Mouse (Mus musculus) ovary, postnatal 14 days (tissue): ENCODE results near the gene Met.

Experiments used
- DNase-seq: peaks from one replicate; pipeline ENCODE4 v3.0.0; 2022; ENCODE audit warnings: low spot score

The Met gene

DNA sequence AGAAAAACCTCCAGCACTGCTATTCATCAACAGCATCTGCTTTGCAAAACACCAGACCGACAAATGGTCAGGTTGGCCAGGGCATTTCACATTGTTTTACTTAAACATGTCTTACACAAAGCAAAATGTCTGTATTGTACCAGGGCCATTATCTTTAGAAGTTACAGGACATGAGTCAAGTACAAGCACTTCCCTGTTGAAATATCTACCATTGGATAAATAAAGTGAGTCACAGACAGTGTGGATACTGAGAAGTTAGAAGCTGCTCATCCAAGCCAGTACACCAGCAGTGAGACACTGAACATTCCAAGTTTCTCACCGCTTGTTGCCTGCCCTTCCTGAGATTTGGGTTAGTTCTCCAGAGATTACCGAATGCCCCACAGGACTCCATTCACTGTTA is 86.0 kb downstream of the Met start:
- no peak for DNase-seq

DNA sequence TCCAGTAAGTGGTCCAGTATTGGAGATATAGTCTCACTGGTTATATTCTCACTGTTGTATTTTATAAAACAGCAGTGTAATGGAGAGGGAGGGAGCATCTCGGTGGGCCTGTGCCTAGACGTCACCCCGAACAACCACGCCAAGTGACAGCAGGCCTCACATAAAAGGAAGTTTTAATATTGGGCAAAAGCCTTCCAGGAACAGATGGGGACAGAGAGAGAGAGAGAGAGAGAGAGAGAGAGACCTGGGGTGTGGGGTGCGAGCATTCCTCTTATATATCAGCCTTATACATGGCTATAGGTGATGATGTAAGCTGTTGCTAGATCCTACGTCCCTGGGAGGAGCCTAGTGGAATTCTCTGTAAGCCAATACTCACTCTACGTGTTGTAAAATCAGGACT is 90.7 kb downstream of the Met start:
- no peak for DNase-seq

DNA sequence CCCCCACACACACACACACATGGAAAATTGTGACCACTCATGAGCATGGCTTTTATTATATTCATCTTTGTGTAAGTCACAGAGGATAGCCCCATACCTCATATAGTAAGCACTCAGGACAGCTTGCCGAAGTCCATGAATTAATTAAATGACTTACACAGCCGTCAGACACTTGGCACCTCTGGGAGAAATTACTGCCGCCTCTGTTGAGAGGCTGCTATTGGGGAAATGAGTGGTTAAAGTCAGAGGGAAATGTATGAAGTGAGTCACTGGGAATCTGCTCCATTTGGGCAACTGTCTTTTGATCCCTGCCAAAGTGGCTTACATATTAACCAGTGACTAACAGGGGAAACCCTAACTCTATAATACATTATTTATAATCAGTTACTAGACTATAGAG is 91.2 kb downstream of the Met start:
- DNase-seq: no peak

DNA sequence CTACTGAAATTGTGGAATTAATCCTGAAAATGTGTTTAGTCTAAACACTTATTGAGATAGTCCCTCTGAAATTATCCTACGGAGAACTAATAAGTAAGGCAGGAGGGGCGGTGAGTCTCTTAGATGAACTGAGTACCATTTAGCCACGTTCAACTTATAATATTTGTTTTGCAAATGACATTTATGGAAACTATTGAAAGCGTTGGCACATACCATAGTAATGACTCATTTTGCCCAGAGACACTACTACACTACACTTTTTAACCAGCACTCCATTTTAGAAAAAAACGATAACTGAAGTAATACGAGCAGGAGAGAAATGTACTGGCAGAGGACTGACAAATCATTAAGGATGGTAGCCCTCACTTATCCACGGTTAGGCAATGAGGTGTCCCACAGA is 92.1 kb downstream of the Met start:
- DNase-seq: no peak

DNA sequence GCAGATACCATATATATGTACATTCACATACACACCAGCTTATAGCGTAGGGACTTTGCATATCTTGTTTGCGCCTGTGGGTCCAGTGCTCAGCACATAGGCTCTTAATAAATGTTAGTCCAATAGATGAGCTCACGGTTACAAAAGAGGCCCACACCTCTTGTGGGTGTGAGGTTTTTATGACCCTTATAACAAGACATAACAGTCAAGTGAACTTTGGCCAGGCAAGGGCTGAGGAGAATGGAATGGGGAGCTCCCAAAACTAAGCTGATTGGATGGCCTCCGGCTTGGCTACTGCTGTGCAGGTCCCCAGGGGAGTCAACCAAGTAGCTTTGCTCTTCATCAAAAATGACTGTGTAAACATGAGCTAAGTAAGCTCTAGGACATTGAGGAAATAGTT is 96.1 kb downstream of the Met start:
- no peak for DNase-seq

DNA sequence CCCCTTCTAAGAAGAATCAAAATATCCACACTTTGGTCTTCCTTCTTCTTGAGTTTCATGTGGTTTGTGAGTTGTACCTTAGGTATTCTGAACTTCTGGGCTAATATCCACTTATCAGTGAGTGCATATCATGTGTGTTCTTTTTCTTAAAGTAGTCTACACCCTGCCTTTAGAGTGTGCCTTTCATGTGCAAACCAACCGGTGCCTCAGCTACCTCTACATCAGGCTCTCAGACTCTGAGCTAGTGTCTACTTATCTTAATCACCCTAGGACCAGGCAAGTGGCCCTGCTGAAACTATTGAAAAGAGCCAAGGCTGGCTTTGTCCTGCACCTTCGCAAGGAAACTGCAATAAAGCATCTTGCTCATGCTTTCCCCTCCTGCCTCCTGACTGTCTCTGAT is 97.7 kb downstream of the Met start:
- no peak for DNase-seq

DNA sequence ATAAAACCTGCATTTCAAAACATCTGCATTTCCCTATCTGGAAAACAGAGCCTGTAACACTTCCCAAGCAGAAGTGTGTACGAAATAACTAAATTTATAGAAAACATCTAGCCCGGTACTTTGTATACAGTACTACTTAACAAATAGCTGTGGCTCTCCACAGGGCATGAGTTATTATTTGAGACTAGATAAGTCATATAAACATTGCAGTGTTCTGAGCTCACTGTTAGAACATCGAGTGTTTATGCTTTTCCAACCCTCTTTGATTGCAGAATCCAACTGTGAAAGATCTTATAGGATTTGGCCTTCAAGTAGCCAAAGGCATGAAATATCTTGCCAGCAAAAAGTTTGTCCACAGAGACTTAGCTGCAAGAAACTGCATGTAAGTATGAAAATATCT is 98.3 kb downstream of the Met start:
- no peak for DNase-seq

DNA sequence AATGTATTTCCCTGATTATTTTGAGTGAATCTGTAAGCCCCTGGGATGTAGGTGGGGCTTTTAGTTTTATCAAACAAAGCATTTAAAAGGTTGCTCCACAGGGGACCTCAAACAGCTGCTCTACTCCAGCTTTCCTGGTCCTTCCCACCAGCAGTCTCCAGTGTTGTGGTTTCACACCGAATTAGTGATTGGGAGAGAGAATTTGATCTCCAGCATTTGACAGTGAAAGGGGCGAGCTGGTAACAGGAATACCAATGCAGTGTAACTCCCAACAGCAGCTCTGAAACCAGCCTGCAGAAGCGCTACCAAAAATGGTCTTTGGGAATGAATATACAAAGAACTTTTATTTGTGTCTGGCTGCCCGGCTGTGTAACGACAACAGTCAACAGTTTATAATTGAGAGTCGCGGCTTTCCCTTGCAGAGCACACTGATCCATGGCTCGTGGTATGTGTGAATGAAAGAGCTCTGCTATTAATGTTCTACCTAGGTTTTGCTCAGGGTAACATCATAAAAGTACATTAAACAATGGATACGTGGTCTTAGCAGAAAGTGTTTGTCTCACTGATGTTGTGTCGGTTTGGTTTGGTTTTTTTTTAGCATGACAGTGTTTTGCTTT is 99.0 kb downstream of the Met start:
- no peak for DNase-seq

DNA sequence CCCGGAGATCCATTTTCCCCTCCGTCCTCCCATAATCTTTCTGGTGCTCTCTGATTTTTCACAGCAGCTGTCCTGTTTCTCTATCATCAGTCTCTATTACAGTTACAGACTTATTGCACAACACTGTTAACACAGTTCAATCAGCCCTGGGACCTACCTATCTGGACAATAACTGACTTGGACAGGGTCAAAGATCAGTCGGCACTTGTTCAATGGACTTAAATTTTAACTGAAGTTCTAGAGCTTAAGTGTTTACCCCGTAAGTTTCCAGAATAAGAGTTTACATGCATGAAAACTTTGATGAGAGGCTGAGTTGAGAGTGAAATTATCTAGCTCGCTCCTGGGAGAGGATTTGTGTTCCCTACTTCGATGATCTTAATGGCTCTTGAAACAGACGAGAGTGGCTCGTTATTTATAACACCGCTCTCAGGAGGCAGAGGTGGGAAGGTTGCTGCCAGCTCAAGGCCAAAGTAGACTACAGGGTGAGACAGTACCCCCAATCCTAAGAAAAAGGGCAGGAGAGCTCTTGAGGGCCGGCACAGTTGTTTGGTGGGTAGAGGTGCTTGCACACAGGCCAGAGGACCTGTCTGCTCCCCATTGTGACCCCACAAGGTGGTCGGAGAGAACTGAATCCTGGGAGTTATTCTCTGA is 105.2 kb downstream of the Met start:
- no peak for DNase-seq

DNA sequence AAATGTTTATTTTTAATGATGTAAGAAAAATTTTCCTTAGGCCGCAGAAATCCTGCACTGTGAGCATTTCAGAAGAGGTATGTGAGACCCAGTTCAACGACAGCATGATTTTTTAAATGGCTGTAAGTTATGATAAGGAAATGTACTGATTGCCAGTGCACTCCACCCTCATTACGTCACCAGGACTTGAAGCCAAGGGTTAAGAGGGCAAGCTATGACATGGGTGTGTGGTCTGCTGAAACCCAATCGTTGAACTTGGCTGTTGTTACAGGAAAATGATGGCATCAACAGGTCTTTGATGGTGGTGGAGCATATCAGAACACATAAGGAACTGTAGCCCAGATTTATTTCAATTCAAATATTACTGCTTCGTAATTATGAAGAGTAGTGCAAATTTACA is 109.6 kb downstream of the Met start:
- DNase-seq: no peak

DNA sequence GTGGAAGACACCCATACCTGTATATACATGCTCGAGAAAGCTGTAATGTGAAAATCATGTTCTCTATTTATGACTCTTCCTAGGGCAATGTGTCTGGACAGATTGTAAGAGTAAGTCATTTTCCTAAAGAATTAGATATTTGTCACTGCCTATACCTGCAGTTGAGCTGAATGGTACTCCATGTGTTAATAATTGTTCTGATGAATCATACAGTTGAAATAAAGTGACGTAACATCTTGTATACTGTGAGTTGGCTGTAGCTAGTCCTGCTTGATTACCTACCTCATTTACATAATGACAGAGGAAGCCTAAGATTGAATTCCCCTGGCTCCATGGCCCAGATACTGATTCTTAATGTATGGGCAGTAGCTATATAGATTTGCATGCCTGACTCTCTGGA is 110.1 kb downstream of the Met start:
- DNase-seq: no peak

DNA sequence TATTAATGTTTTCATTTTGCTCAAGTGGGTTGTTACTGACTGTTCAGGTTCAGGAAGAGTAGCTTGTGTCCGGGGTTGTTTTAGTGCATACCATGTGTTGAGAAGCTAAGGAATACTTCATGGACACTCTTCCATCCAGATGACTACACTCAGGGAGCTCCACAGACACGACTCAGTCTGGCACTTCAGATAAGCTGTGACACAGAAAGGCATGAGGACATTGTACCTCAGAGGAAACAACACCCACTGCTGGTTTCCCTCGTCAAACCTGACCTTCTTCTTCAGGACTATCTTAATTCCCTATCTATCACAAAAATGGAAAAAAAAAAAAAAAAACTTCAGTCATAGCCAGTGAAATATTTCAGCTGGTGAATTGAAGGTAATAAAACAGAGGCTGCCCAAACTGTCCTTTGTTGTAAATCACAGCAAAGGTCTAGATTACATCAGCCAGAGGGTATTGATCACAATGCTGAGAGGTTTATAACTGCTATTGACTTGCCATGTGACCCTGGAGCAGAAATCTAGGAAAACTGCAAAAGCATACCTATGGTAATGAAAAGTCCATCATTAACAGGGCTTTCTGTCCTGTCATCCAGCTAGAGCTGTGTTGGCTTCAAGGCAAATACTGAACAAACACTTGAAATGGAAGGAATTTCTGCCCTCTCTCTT is 114.6 kb downstream of the Met start:
- DNase-seq: no peak

DNA sequence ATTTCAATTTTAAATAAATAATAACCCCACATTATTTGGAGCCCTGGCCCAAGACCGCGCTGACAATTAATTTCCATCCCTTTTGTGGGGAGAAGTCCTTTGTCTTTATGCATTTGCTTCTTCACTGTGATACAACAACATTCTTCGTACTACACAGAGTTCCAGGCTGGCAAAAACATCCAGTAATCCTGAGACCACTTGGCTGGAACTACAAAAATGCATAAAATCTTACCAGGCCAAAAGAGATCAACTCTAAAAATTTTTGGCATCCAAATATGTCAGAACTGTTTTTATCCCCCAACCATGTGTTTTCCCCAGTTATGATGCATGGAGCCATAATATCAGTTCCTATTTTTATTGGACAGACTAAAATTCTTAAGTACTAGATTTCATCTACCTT is 116.7 kb downstream of the Met start:
- no peak for DNase-seq

DNA sequence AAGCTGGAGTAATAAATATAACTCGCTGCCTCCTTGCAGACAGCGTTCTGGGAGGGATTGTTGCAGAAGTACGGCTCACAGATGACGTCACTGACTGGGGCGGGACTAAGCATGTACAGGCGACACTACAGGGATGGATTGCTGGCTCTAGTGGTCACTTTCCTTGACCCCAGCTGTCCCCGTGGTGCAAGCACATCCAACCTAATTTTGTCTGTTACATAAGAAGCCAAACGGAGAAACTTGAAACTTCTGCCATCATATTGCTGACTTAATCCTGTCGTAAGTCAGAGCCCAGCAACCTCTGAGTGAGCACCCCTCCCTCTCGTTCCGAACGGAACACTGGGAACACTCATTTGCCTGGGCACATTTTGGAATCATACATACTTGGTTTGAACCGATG is 120.4 kb downstream of the Met start:
- peak; percentile 36 for DNase-seq

DNA sequence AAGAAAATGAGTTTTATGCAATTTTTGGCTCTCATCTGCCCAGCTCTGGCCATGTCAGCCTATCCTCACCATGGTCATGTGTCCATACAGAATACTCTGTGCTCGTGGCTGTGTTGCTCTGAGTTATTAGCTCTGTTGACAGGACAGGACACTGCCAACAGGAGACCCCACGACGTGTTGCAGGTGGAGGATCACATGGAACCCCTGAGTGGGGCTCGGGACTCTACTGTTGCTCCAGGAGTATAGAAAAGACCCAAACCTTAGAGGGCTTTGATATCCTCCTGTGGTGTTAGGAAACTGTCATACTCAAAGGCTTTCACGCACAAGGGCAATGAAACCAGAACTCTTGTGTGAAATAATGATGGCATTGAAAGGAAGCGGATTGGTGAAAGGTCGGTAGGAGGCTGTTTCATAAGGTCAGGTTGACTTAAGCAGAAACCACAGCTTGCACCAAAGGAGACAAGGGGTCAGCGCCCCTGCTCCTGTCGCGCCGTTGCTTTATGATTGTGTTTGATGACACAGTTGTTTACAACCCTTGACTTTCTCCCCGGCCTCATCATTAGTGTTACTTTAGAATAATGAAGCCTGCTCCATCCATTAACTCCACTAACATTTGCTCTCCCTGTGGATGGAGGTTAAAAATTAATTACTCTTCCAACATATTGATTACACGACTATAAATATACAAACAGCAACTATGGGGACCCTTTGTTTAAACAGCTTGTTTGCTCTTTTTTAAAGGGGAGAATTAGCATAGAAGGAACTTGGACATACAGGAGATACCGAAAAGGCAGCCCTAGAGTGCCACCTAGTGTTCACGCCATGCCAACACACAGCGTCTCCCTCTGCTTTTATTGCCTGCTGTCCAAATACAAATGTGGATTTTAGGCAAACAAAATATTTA is 125.7 kb downstream of the Met start:
- peak; percentile 73 for DNase-seq

DNA sequence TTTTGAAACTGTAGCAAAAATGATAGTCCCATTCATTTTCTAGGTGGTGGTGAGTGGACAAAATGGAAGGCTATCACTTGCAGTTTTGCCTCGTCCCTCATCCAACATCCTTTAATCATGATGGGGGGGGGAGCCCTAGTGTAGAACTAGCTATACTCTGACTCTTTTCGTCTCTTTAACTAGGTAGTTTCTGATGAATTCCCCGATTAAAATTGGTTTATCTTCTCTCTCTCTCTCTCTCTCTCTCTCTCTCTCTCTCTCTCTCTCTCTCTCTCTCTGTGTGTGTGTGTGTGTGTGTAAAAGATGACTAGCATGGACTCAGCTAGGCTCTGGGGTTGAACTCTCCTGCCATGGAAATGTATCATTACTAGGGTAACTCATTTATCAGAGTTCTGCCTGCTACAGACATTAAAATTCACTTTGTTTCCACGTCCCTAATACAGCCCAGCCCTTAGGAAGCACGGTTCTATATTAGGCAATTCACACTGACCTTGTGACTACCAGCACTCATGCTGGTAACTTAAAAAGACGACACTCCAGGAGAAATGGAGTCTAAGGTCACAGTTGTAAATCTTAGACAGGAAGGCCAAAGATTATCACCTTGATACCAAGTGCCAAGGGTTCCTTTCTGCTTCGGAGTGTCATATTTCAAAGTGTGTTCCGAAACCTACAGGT is 126.5 kb downstream of the Met start:
- DNase-seq: no peak

DNA sequence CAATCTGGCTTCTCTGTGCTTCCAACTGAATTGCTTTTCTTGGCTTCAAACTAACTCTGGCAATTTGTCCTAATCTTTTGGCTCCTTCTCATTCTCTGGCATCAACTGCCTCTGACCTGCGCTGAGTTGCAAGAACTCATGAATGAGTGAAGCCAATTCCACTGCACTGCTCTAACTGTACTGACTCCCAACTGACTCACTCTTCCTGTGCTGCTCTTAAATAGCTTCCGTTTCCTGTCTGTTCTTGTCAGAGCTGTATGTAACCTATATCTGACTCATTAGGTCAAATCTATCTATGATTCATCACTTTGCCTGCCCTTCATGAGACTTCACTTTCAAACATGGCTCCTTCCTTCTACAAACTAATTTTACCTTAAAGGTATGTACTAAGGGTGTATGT is 130.4 kb downstream of the Met start:
- DNase-seq: no peak

DNA sequence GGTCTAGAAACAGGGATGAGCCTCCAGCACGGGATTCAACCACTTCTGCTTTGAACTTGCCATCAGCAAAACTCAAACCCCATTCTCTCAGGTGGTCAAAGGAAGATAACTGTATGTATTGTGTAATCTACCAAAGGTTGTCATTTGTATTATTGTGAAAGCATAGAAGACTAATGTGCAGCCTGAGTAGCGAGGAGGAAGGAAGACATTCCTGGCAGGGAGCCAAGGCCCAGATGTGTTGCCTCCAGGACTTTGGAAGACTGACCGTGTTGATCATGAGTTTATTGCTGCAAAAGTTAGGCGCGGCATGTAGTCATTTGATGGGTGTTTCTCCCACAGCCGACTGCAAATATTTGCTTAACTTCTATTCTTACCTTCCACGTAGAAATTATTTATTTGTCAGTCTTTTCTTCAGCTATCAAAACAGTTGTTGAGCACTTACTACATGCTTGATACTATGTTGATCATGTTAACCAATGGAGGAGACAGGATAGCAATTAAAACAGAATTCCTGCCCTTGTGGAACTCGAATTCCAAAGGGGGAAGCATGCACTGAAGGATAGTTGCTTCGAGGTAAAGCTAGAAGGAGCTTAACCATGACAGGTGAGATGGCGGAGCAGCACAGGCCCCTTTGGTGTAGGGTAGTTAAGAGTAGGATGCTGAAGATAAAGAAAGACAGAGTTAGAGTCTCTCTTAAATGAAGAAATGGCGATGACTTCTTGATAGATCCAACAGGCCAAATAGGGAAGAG is 132.3 kb downstream of the Met start:
- DNase-seq: no peak

DNA sequence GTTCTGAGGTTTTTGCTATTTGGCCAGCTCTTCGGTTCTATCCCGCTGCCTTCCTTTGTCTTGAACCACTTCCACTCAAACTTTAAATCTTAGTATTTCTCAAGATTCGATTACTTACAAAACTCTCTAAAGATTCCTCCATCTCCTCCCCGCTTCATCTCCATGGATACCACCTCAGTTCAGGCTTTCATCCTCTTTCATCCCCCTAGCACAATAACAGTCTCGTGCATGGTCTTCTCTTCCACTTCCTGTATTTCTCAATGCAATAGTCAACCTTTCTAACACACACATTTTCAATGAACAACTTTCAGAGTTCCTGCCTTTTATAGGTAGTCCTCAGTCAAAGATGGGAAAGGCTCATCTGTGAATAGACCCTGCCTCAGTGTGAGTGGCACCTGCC is 135.8 kb downstream of the Met start:
- no peak for DNase-seq

DNA sequence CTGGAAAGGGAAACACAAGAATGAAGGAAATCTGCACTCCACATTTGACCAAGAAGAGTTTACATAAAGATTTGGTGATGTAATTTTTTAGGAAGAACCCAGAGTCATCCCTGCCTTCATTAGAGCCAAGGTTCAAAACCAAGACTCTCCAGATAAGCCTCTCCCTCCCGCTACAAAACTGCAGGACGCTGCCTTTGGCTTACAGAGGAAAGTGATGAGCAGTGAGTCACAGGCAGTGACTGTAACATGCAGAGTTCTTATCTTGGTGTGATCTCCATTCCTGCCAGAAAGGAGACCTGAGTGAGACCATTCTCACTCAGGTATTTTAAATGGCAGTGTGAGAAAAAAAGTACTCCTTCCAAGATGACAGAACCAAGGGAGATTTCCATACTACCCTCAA is 137.9 kb downstream of the Met start:
- DNase-seq: no peak

DNA sequence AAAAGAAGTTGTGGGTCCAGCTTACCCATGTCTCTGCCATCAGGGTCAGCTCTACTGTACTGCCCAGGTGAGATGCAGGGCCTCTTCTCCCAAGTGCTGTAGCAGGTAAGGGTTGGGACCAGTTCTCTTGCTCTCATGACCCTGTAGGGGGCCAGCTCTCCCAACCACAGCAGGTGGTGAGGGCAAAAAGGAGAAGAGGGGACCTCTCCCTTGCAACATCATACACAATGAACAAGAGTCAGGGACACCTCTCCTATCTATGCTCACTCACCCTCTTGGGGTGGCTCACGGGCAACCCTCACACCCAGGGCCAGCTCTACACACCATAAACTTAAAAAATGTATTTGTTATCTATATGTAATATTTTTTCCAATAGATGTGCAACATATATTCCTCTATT is 143.3 kb downstream of the Met start:
- DNase-seq: no peak
